Mouse (Mus musculus) spleen, adult 10 weeks (tissue): ENCODE results near the gene Vps33b. TPM values are rescaled to one million over a fixed set of nuclear protein-coding genes. Genes with fewer than 3 reads are reported as not detected.

Experiments
- polyA plus RNA-seq: library from polyadenylated mRNA; stranded (reverse); fragments of 350-450 nt; fragmentation: Illumina TruSeq; extraction: RNeasy Lipid Tissue Mini Kit (QIAGEN cat#74804); gene quantifications from one replicate; pipeline ENCODE4 v1.2.3, GENCODE M21; 2015; ENCODE audit warnings: low replicate concordance; ENCODE audit not compliant: insufficient read depth

Vps33b gene
- polyA plus RNA-seq: 18.0 TPM

GRCm38 (mm10) chr7:80268897-80269750 lies at the start of gene Vps33b:
TSS of gene Vps33b (plus strand) at chr7:80269649.

DNA sequence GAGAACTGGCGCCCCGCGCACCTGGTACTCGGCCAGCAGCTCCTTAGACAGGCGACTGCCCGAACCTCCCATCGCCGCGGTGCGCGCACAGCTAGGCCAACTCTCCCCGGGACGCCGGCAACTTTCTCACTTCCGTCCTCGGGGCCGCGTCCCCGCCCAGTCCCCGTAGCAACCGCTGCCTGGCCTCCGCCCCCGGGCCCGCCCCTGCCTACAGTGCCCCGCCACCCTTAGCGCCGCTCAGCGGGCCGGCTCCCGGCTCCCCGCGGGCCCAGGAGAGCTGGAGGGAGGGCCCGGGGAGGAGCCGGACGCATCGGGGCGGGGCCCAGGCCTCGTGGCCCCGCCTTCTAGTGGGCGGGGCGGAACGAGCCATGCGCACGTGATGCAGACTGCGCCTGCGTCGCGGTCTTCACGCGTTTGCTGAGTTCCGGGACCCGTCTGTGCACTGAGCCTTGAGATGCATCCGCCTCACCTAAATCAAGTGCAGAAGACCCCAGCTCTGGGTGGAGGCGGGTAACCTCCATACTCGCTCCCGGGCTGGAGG lies 36.9 kb upstream of the Vps33b start, which contains the start of the genes Cib1 and Gdpgp1:
Gene Cib1, minus strand, starts transcription at position 325 of the 541 bp plus-strand sequence.
Gene Gdpgp1, plus strand, starts transcription at position 377 of the 541 bp plus-strand sequence.

GRCm38 (mm10) chr7:80246148-80246721 lies 23.2 kb upstream of the Vps33b start, which contains the start of gene Ttll13:
TSS of gene Ttll13 (plus strand) at chr7:80246376.

GRCm38 (mm10) chr7:80260625-80261371 lies 8.7 kb upstream of the Vps33b start, which contains the start of gene Ngrn:
TSS of gene Ngrn (plus strand) at chr7:80261215.

DNA sequence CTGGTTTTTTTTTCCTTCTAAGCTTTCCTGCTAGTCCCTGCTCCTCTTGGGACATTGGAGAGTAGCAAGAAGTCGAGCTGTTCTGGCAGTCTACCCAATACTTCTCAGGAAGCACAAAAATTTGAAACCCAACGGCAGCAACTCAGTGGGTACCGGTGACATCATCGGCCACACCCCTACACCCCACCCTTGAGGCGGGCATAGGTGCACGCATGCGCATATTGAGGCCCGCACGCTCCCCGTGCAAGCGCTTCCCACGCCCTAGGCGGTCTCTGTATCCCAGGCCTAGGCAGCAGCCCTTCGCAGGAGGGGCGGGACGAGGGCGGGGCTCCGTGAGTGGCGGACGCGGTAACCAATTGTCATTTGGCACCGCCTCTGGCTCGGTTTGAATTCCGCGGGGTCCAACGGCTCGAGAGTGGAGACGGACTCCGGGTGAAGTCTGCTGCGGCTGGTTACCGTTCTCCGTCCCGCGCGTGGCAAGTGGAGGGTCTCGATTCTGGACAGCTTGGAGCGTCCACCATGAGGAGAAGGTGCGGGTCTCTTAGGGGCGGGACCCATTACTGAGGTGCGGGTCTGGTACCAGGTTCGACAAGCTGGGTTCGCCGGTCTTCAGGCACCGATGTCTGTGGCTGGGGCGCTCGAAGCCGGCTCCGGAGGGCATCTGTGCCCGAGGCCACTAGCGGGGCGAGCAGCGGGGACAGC lies 24.8 kb downstream of the Vps33b start, which contains the start of gene Prc1:
Gene Prc1, plus strand, starts transcription at position 389 of the 702 bp plus-strand sequence.

GRCm38 (mm10) chr7:80324043-80324815 lies 54.8 kb downstream of the Vps33b start, which contains the start of gene Rccd1:
TSS of gene Rccd1 (minus strand) at chr7:80324454.

GRCm38 (mm10) chr7:80340793-80341192 lies 71.3 kb downstream of the Vps33b start, which contains the start of gene Unc45a:
TSS of gene Unc45a (minus strand) at chr7:80341005.

Other genes starting within 250 kb of the Vps33b start
- 13.0 TPM for gene Zfp710, start 244.8 kb upstream of the Vps33b start, polyA plus RNA-seq
- 27.1 TPM for gene Idh2, start 154.3 kb upstream of the Vps33b start, polyA plus RNA-seq
- gene Sema4b, start 82.8 kb upstream of the Vps33b start, polyA plus RNA-seq: 27.9 TPM
- gene Cib1, start 36.8 kb upstream of the Vps33b start, polyA plus RNA-seq: 110 TPM
- gene Gdpgp1, start 36.8 kb upstream of the Vps33b start, polyA plus RNA-seq: 3.4 TPM
- 0.23 TPM for gene Ttll13, start 23.3 kb upstream of the Vps33b start, polyA plus RNA-seq
- 35.1 TPM for gene Ngrn, start 8.4 kb upstream of the Vps33b start, polyA plus RNA-seq
- gene Prc1, start 24.8 kb downstream of the Vps33b start, polyA plus RNA-seq: 24.4 TPM
- 39.0 TPM for gene Rccd1, start 54.8 kb downstream of the Vps33b start, polyA plus RNA-seq
- 16.0 TPM for gene Unc45a, start 71.4 kb downstream of the Vps33b start, polyA plus RNA-seq
- 21.5 TPM for gene Hddc3, start 73.5 kb downstream of the Vps33b start, polyA plus RNA-seq
- gene Man2a2, start 101.7 kb downstream of the Vps33b start, polyA plus RNA-seq: 42.3 TPM
- gene Fes, start 118.3 kb downstream of the Vps33b start, polyA plus RNA-seq: 16.4 TPM
- 10.5 TPM for gene Furin, start 135.8 kb downstream of the Vps33b start, polyA plus RNA-seq